Mouse (Mus musculus) right cerebral cortex, postnatal 25 days (tissue): Measurements from ENCODE around the gene Cspg4.
"Not testable (repeated sequence)": the region's sequence is repeated elsewhere in the genome, so short reads cannot be mapped to it uniquely, and the experiment has no call there.

Experiments used
- DNase-seq: peaks from one replicate; pipeline ENCODE4 v3.0.0; 2022

Gene Cspg4

DNA sequence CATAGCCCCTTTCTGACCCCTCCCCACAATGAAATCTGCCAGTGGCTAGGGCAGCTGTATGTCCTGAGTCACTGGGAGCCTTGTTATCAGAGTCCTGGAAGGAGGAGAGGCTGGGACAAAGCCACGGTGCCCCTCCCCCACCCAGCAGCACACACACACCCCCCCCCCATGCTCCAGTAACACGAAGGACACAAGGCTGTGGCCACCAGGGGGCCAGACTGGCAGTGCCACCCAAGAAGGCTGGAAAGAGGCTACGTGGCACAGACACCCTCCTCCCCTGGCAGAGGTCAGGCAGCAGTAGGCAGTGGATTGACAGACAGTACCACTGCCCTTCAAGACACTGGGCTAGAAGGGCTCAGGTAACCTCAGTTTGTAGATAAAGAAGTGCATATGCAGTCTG, 29.2 kb downstream of the Cspg4 start:
- no peak for DNase-seq

GRCm38 (mm10) chr9:56896779-56897178, 31.9 kb downstream of the Cspg4 start:
- no peak for DNase-seq

GRCm38 (mm10) chr9:56899409-56899808, 34.6 kb downstream of the Cspg4 start:
- DNase-seq = no peak

DNA sequence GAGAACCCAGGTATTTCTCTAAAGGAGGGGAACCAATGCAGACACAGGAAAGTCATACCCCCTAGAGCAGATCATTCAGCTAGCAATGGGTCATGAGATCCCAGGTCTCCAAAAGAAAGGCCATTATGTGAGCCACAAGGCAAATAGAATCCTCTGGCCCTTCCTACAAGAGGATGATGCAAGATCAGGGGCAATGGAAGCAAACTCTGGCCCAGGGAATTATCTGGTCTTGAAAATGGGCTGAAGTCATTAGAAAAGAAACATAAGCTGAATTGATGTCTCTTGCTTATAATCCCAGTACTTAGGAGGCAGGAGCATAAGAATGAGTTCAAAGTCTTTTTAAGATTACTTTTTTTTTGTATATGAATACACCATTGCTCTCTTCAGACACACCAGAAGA, 35.2 kb downstream of the Cspg4 start:
- DNase-seq = no peak

- no peak for DNase-seq
These were observed 35.7 kb downstream of the Cspg4 start for GRCm38 (mm10) chr9:56900571-56900970.

DNA sequence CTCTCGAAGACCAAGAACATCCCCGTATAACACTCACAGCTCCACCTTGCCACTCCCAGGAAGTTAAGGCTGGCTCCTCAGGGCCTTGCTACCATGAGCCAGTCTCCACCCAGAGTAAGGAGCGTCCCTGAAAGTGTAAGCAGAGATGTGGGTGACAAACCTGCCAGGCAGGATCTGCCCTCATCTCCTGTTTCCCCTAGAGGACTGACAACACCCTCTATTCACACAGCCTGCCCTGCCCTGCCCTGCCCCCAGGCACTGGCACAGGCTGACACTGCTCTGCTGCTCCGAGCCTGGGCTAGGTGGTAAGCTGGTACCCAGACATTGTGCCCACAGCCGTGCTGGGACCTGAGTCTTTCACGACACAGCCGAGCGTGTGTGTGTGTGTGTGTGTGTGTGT, 36.4 kb downstream of the Cspg4 start:
- no peak for DNase-seq

GRCm38 (mm10) chr9:56903662-56904061, 38.8 kb downstream of the Cspg4 start:
- no peak for DNase-seq

GRCm38 (mm10) chr9:56907549-56907948, 42.7 kb downstream of the Cspg4 start:
- no peak for DNase-seq

DNA sequence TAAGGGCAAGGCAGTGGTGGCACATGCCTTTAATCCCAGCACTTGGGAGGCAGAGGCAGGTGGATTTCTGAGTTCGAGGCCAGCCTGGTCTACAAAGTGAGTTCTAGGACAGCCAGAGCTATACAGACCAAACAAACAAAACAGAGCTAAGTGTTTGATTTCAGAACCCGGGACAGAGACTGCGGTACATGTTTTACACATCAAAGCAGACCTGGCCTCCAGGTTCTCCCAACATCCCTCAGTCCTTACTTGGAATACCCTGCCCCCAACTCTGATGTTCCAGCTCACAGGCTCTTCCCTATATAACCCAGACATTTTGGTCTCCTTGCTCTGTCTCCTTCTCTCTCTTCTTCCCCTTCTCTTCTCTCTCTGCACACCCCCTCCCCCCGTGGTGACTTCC, 45.2 kb downstream of the Cspg4 start:
- DNase-seq = not testable (repeated sequence)

- DNase-seq = no peak
These were observed 46.2 kb downstream of the Cspg4 start for GRCm38 (mm10) chr9:56911017-56911416.

- no peak for DNase-seq
These were observed 49.2 kb downstream of the Cspg4 start for GRCm38 (mm10) chr9:56913991-56914390.

- no peak for DNase-seq
These were observed 50.3 kb downstream of the Cspg4 start for GRCm38 (mm10) chr9:56915116-56915515.

DNA sequence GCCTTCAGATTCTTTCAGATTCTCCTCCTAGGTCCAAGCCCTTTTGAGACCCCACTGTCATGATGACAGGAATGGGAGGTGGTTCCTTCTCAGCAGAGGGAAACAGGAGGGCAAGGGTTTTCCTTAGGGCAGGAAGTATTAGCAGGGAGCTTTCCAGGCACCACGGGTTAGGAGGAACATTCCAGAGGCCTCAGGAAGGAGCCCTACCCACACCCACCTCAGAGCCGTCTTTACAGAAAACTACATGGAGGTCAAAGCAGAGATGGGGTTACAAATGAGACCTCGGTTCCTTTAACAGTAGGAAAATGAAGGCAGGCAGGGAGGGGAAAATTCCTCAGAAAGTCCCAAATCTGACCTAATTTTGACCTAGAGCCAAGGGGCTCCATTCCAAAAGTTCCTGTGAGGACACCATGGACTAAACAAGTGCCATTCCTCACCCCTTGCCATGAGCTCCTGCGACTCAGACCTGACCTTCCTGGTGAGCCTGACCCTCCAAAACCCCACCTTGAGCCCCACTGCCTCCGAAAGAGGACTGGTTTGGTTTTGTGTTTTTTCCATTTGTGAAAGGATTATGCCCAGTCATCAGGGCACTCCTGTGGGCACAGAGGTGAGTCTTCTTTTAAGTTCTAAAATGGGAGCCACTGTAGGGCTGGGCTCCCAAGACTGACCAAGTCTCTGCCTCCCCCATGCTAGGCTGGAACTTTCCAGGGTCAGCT, 51.0 kb downstream of the Cspg4 start:
- no peak for DNase-seq

GRCm38 (mm10) chr9:56917131-56917530, 52.3 kb downstream of the Cspg4 start:
- no peak for DNase-seq

- DNase-seq = no peak
These were observed 53.6 kb downstream of the Cspg4 start for GRCm38 (mm10) chr9:56918466-56918865.

DNA sequence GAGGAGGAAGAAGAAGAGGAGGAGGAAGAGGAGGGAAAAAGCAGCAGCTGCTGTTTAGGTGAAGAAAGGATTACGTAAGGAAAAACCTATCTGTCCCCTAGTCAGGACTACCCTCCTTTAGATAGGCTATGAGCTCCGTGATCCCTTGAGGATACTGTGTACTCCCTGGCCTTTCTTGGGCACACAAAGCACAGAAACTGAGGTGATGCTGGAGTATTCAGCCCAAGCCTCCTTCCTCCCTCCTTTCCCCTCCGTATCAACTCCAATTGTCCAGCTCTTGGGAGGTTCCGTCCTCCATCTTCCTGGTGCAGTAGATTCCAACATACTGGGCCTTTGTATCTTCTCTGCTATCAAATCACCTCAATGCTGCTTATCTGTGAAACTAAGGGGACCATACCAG, 57.9 kb downstream of the Cspg4 start:
- DNase-seq = no peak

GRCm38 (mm10) chr9:56923841-56924650, 59.2 kb downstream of the Cspg4 start:
- no peak for DNase-seq

- DNase-seq = no peak
These were observed 59.8 kb downstream of the Cspg4 start for GRCm38 (mm10) chr9:56924651-56925027.

DNA sequence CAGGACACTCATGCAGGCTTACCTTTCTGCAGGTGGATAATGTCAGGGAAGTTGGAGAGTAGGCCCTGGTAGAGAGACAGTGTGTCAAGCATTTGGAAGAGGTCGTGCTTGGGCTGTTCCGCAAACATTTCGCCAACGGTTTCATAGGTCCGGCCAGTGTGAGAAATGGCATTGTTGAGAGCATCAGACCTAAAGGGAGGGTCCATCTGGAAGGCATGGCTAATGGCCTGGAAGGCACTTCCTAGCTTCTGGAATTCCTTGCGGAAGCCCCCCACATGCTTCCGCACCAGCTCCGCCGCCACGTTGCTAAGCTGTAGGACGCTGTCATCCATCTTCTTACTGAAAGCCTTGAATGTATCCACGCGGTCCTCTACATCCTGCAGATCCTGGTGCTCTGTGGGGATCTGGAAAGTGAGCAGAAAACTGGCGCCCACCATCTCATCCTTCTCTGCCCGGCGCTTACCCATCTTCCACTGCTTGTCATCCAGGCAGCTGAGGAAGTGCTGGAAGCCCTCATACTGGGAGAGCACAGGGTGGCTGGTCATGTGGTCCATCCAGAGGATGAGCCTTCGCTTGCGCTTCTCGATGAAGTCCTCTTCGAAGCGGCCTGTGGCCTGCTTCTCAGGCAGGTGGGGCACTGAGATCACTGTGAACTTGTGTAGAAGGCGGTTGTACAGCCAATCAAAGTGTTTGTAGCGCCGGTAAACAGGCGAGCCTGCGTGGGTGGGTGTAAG, 60.6 kb downstream of the Cspg4 start:
- DNase-seq = no peak

- no peak for DNase-seq
These were observed 61.2 kb downstream of the Cspg4 start for GRCm38 (mm10) chr9:56926025-56926360.

DNA sequence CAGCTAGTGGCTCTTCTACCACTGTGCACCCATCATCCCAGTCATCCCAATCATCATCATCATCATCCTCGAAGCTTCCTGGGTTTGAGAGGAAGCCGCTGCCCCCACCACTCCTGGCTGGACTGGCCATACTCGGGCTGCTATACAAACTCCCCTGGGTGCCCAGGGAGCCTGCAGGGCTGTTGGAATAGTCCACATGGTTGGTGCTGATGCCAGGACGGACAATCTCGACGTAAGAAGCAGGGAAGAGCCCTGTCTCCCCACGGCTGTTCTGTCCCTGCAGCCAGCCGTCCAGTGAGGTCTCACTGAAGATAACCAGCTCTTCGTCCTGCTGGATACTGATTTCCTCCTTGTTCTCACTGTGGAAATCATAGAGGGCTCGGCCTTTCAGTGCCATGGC, 61.6 kb downstream of the Cspg4 start:
- DNase-seq = no peak

DNA sequence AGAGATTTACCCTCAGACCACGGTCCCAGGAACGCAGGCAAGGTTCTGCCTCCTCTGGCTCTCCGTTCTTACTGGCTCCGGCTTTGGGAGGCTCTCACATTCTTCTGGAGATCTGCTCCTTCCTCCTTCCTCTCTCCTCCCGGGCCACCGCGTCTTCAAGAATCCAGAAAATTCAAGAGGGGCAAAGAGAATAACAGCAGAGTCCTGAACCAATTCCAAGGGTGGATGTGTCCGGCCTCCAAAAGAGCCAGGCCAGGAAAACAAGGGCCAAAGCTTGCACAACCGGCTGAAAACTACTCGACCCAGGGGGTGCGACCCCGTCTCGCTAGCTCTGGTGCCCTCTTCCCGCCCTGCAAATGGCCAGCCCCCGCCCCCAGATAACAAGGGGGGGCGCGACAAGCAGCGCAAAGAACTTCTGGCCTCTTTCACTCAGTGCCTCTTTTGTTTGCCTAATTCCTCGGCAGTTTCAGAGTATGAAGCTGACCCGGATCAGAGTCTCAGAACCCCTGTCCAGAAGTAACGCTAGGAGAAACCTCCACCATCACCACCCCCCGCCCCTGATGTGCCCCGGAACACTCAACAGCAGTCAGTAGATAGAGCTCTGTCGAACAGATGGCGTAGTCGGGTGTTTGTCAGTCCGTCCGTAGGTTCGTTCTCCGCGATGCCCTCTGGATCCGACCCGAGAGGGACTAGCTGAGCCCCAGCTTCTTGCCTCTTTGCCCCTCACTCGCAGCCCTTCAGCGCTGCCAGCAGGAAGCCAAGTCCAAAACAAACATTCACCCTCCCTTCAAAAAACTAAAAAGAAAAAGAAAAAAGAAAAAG, 62.6 kb downstream of the Cspg4 start:
- DNase-seq = no peak
